Mouse (Mus musculus): ENCODE measurements around the gene Ucn. TPM values are rescaled to one million over a fixed set of nuclear protein-coding genes. Genes with fewer than 3 reads are reported as not detected.

Ucn gene
- polyA plus RNA-seq (2012; rRNA removed; ENCODE audit: low replicate concordance) = not detected in 2 replicates

DNA sequence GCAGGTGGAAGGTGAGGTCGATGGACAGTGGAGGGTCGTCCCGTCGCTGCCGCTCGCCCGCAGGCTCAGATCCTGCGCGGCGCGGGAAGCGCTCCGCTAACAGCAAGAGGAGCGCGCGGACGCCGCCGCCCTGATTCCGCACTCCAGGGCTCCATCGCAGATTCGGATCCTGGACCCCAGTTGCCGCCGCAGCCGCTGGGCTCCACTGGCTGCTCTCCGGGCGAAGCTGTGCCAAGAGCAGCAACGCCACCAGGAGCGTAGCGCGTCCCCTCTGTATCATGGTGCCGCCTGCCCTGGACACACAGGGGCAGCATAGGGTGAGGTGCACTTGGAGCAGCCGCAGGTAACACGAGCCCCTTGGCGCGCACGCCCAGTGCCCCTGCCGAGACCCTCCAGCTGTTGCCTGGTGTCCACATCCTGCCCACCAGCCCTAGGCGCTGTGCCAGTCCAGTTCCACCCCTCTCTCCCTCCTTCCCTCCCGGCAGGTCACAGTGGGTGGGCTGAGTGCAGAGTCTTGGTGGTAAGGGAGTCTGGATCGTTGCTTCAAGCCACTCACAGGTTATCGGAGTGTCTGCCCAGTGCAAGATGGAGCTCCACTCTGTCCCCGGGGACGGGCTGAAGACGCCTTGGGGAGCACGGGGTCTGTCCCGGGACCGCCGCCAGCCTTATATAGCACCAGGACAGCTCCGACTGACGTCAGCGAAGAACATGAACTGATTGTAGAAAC lies at the start of gene Ucn:
Ucn (minus strand) TSS at position 589 of the 727 bp plus-strand sequence.

DNA sequence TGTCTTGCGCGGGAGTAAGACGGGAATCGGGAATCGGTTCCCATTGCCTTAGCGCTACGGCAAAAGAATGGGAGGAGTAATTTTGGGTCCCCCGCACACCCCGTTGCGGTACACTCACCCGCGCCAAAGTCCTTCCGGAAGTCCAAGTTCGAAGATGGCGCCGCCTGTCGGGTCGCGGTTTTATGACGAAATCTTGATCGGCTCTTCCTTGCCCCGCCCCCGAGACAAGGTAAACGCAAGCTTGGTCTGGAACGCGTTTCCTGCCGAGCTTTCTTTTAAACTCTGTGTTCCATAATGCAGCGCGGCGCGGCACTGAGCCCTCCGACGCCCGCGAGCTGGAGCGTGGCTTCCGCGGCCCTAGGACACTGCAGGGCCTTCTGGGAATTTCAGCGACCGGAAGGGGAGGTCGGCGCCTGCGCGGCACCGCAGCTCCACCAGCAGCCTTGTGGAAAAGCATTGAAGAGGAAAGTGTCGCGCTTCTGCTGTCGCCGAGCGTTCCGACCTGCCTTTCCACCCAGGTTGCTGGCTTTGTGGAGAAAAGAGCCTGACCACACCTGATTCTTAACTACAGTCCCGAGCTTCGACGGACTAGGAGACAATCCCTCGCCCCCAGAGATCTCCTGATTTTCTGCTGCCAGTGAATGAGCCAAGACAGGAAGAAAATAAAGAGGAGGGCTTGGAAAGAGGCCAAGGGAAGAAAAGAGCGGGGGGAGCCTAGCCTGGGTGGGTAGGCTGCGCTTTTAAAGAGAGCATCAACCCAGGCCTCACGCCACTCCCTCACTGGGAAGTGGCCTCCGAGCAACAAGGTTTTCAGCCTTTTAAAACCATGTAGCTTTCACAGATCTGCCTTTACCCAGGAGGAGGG lies 41.4 kb upstream of the Ucn start, which contains the start of the genes Gm29609 and Gtf3c2:
Gm29609 (minus strand) TSS at position 146 of the 865 bp plus-strand sequence.
Gtf3c2 (minus strand) TSS at position 379 of the 865 bp plus-strand sequence.

DNA sequence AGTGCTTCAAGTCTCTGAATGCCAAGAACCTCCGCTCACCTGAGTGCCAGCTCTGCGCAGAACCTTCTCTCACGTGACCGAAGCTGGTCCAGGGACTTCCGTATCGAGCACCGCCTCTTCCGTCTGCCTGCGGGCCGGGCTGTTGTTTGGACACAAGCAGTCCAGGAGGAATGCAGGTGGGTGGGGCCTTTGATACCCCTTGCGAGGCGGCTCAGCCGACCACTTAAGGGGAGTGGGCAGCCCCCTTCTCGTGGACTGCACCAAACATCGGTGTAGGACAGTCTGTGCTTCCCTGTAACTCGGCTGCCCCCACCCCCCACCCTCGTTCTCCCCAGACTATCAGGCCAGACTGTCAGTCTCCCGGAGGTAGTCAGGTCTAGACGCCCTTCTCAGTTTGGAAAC lies 15.5 kb upstream of the Ucn start, which contains the start of gene Mpv17:
Mpv17 (minus strand) TSS at position 100 of the 402 bp plus-strand sequence.

DNA sequence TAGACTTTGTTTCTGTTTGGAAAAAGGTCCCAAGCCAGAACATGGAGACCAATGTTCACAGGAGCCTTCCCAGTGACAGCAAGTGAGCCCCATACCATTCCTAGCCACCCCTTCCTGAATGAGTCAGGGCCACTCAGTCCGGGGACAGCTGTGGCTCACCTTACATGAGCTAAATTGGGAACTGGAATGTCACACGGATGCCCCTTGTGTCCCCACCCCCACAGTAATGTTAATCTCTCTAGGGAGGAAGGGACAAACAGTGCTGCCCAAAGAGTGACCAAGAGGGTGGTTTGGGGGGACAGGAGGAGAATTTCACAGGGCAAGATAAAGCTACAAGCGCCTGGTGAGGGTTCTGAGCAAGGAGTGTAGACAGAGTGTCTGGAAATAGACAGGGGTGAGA lies 22.3 kb downstream of the Ucn start, which contains the start of gene Trim54:
Trim54 (plus strand) TSS at position 359 of the 400 bp plus-strand sequence.

GRCm38 (mm10) chr5:31108000-31108490 lies 30.6 kb downstream of the Ucn start, which contains the start of gene Slc30a3:
Gene Slc30a3, minus strand, starts transcription at chr5:31108237.

GRCm38 (mm10) chr5:31105814-31106335 lies 32.8 kb downstream of the Ucn start, which contains the start of gene Dnajc5g:
Gene Dnajc5g, plus strand, starts transcription at chr5:31106285.

Other genes with a start within 250 kb of the Ucn start
- 171 and 178 TPM in 2 replicates for gene Ost4, start 231.0 kb downstream of the Ucn start, polyA plus RNA-seq (2012; rRNA removed; ENCODE audit: low replicate concordance)
- gene Emilin1, start 225.4 kb downstream of the Ucn start, polyA plus RNA-seq (2012; rRNA removed; ENCODE audit: low replicate concordance) = 27.5 and 46.9 TPM in 2 replicates
- gene Khk, start 217.4 kb downstream of the Ucn start, polyA plus RNA-seq (2012; rRNA removed; ENCODE audit: low replicate concordance) = 35.7 and 36.4 TPM in 2 replicates
- gene Cgref1, start 193.2 kb downstream of the Ucn start, polyA plus RNA-seq (2012; rRNA removed; ENCODE audit: low replicate concordance) = 1.5 and 2.5 TPM in 2 replicates
- gene Preb, start 178.5 kb downstream of the Ucn start, polyA plus RNA-seq (2012; rRNA removed; ENCODE audit: low replicate concordance) = 250 and 344 TPM in 2 replicates
- gene Tcf23, start 170.2 kb downstream of the Ucn start, polyA plus RNA-seq (2012; rRNA removed; ENCODE audit: low replicate concordance) = 0.10 and 0.11 TPM in 2 replicates
- 125 and 213 TPM in 2 replicates for gene Atraid, start 90.5 kb downstream of the Ucn start, polyA plus RNA-seq (2012; rRNA removed; ENCODE audit: low replicate concordance)
- gene Slc5a6, start 89.9 kb downstream of the Ucn start, polyA plus RNA-seq (2012; rRNA removed; ENCODE audit: low replicate concordance) = 94.2 and 109 TPM in 2 replicates
- gene Cad, start 84.0 kb downstream of the Ucn start, polyA plus RNA-seq (2012; rRNA removed; ENCODE audit: low replicate concordance) = 38.9 and 72.1 TPM in 2 replicates
- 0.07 TPM in 1 of 2 replicates, not detected in the other for gene Dnajc5g, start 32.5 kb downstream of the Ucn start, polyA plus RNA-seq (2012; rRNA removed; ENCODE audit: low replicate concordance)
- 0.13 and 0.33 TPM in 2 replicates for gene Slc30a3, start 30.6 kb downstream of the Ucn start, polyA plus RNA-seq (2012; rRNA removed; ENCODE audit: low replicate concordance)
- gene Trim54, start 22.1 kb downstream of the Ucn start, polyA plus RNA-seq (2012; rRNA removed; ENCODE audit: low replicate concordance) = 0.12 and 58.4 TPM in 2 replicates
- 108 and 257 TPM in 2 replicates for gene Mpv17, start 15.4 kb upstream of the Ucn start, polyA plus RNA-seq (2012; rRNA removed; ENCODE audit: low replicate concordance)
- gene Gm29609, start 41.1 kb upstream of the Ucn start, polyA plus RNA-seq (2012; rRNA removed; ENCODE audit: low replicate concordance) = 1.9 and 2.9 TPM in 2 replicates
- gene Gtf3c2, start 41.3 kb upstream of the Ucn start, polyA plus RNA-seq (2012; rRNA removed; ENCODE audit: low replicate concordance) = 45.6 and 73.6 TPM in 2 replicates
- gene Snx17, start 54.4 kb upstream of the Ucn start, polyA plus RNA-seq (2012; rRNA removed; ENCODE audit: low replicate concordance) = 84.7 and 87.0 TPM in 2 replicates
- gene Eif2b4, start 54.6 kb upstream of the Ucn start, polyA plus RNA-seq (2012; rRNA removed; ENCODE audit: low replicate concordance) = 40.4 and 67.9 TPM in 2 replicates
- 50.0 and 88.9 TPM in 2 replicates for gene Zfp513, start 63.5 kb upstream of the Ucn start, polyA plus RNA-seq (2012; rRNA removed; ENCODE audit: low replicate concordance)
- 38.9 and 102 TPM in 2 replicates for gene Ppm1g, start 81.9 kb upstream of the Ucn start, polyA plus RNA-seq (2012; rRNA removed; ENCODE audit: low replicate concordance)
- gene Nrbp1, start 102.0 kb upstream of the Ucn start, polyA plus RNA-seq (2012; rRNA removed; ENCODE audit: low replicate concordance) = 202 and 225 TPM in 2 replicates
- gene Gm9970, start 102.4 kb upstream of the Ucn start, polyA plus RNA-seq (2012; rRNA removed; ENCODE audit: low replicate concordance) = 0.53 and 1.4 TPM in 2 replicates
- gene Krtcap3, start 112.9 kb upstream of the Ucn start, polyA plus RNA-seq (2012; rRNA removed; ENCODE audit: low replicate concordance) = 47.3 and 57.7 TPM in 2 replicates
- 29.7 and 31.8 TPM in 2 replicates for gene Ift172, start 152.3 kb upstream of the Ucn start, polyA plus RNA-seq (2012; rRNA removed; ENCODE audit: low replicate concordance)
- 15.6 and 18.2 TPM in 2 replicates for gene Fndc4, start 157.3 kb upstream of the Ucn start, polyA plus RNA-seq (2012; rRNA removed; ENCODE audit: low replicate concordance)
- 0.36 and 0.84 TPM in 2 replicates for gene Gckr, start 158.6 kb upstream of the Ucn start, polyA plus RNA-seq (2012; rRNA removed; ENCODE audit: low replicate concordance)